Mouse (Mus musculus): ENCODE measurements around the gene Ptprj.
"Not testable (repeated sequence)": the region's sequence is repeated elsewhere in the genome, so short reads cannot be mapped to it uniquely, and the experiment has no call there.

GRCm38 (mm10) chr2:90429782-90430181 lies 150.7 kb downstream of the Ptprj start:
- not testable (repeated sequence) for TF ChIP-seq CTCF, EP300 (IDR thresholded peaks at IDR 0.05)

Data from lung, postnatal 0 days (tissue).